Mouse (Mus musculus): Measurements from ENCODE around the gene L3mbtl4. TPM values are rescaled to one million over a fixed set of nuclear protein-coding genes. Genes with fewer than 3 reads are reported as not detected.
A peak's percentile ranks its signal among the peaks of the same experiment; 100 is the strongest.

L3mbtl4 gene
- polyA plus RNA-seq, 1 experiment from 2014 or later: 1.1 TPM

GRCm38 (mm10) chr17:68559698-68560097 is 286.1 kb downstream of the L3mbtl4 start:
- DNase-seq (ENCODE audit: low spot score): no peak
- Histone ChIP-seq H3K4me1 (replicated peaks; ENCODE audit: control insufficient read depth, insufficient read depth, low read length) (no peaks in the 10 kb centered on the region), H3K36me3 (ENCODE audit: control insufficient read depth, insufficient read depth, low read length) (no peaks in the 10 kb centered on the region), H3K4me3 (ENCODE audit: low read depth, low read length) (no peak overlapping the region), H3K27me3 (replicated peaks; ENCODE audit: control insufficient read depth, insufficient read depth, low read length) (no peaks in the 10 kb centered on the region), H3K27ac (ENCODE audit: low read depth) (no peak overlapping the region), H3K4me2 (ENCODE audit: low read length) (no peak overlapping the region), H3K9ac (ENCODE audit: low read length) (no peak overlapping the region), H3K9me3 (ENCODE audit: control insufficient read depth, low read length) (no peaks in the 10 kb centered on the region)
- no peak for ATAC-seq (replicated peaks; ENCODE audit: low FRiP score, low TSS enrichment, low read depth)
- WGBS: 75% methylated on average over 9 of the region's 9 CpGs

- no peak overlapping the region for H3K27ac ChIP-seq (ENCODE audit: low read depth)
- DNase-seq (ENCODE audit: low spot score) (no peak), ATAC-seq (replicated peaks; ENCODE audit: low FRiP score, low TSS enrichment, low read depth) (no peak)
- no peaks in the 10 kb centered on the region for H3K36me3 ChIP-seq (ENCODE audit: control insufficient read depth, insufficient read depth, low read length)
- no peak overlapping the region for H3K4me2 ChIP-seq (ENCODE audit: low read length)
- H3K4me3 ChIP-seq (ENCODE audit: low read depth, low read length): no peak overlapping the region
- 48% methylated on average over 1 of the region's 1 CpGs for WGBS
- no peaks in the 10 kb centered on the region for H3K9me3 ChIP-seq (ENCODE audit: control insufficient read depth, low read length)
- H3K9ac ChIP-seq (ENCODE audit: low read length): no peak overlapping the region
- no peaks in the 10 kb centered on the region for H3K4me1 ChIP-seq (replicated peaks; ENCODE audit: control insufficient read depth, insufficient read depth, low read length)
- H3K27me3 ChIP-seq (replicated peaks; ENCODE audit: control insufficient read depth, insufficient read depth, low read length): no peaks in the 10 kb centered on the region
Measured at GRCm38 (mm10) chr17:68560264-68560663, 286.7 kb downstream of the L3mbtl4 start.

DNA sequence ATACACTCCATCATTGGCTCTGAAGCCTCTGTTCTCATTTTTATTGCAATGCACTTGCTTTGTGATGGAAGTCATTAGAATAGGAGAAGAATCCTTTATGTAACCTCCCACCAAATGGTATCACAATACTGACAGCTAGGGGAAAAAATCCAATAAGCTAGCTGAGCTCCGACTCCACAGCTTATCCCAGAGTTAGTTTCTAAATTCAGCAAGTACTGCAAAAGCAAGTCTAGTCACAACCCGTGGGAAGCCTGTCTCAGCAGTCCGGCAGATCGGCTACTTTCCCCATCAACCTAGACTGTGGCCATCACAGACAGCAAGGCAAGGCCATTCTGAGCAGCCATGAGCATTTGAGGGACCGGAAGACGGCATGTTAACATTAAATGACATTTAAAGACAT is 298.2 kb downstream of the L3mbtl4 start:
- 96% methylated on average over 6 of the region's 6 CpGs for WGBS
- Histone ChIP-seq H3K9me3 (ENCODE audit: control insufficient read depth, low read length) (no peaks in the 10 kb centered on the region), H3K4me3 (ENCODE audit: low read depth, low read length) (no peak overlapping the region), H3K4me1 (replicated peaks; ENCODE audit: control insufficient read depth, insufficient read depth, low read length) (no peaks in the 10 kb centered on the region), H3K27me3 (replicated peaks; ENCODE audit: control insufficient read depth, insufficient read depth, low read length) (no peaks in the 10 kb centered on the region), H3K4me2 (ENCODE audit: low read length) (no peak overlapping the region), H3K27ac (ENCODE audit: low read depth) (no peak overlapping the region), H3K9ac (ENCODE audit: low read length) (no peak overlapping the region), H3K36me3 (ENCODE audit: control insufficient read depth, insufficient read depth, low read length) (no peaks in the 10 kb centered on the region)
- no peak for ATAC-seq (replicated peaks; ENCODE audit: low FRiP score, low TSS enrichment, low read depth)
- no peak for DNase-seq (ENCODE audit: low spot score)

DNA sequence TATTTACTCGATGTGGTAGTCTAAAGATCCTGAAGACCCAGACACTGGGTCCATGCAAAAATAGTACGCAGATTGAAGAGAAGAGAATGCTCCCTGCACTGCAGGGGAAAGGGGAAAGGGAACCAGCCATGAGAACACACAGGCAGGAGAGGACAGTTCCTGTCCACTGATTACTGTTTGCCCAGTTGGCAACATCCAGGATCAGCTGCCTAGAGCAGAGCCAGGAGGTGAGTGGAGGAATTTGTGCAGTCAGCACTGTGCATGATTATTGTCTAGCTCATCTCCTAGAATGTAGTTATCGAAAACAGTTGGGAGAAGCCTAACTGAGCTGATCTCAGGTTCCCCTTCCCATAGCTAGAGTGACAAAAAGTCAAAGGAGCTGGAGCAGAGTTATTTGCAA is 311.6 kb downstream of the L3mbtl4 start:
- DNase-seq (ENCODE audit: low spot score): no peak

GRCm38 (mm10) chr17:68591619-68592018 is 318.0 kb downstream of the L3mbtl4 start:
- 78% methylated on average over 4 of the region's 4 CpGs for WGBS
- Histone ChIP-seq H3K27ac (ENCODE audit: low read depth) (no peak overlapping the region), H3K36me3 (ENCODE audit: control insufficient read depth, insufficient read depth, low read length) (no peaks in the 10 kb centered on the region), H3K9ac (ENCODE audit: low read length) (no peak overlapping the region), H3K4me1 (replicated peaks; ENCODE audit: control insufficient read depth, insufficient read depth, low read length) (no peaks in the 10 kb centered on the region), H3K9me3 (ENCODE audit: control insufficient read depth, low read length) (no peaks in the 10 kb centered on the region), H3K4me2 (ENCODE audit: low read length) (no peak overlapping the region), H3K4me3 (ENCODE audit: low read depth, low read length) (no peak overlapping the region), H3K27me3 (replicated peaks; ENCODE audit: control insufficient read depth, insufficient read depth, low read length) (no peaks in the 10 kb centered on the region)
- ATAC-seq (replicated peaks; ENCODE audit: low FRiP score, low TSS enrichment, low read depth) (no peak), DNase-seq (ENCODE audit: low spot score) (no peak)

More for the DNA sequence above, 311.6 kb downstream of the L3mbtl4 start:
- H3K4me2 ChIP-seq (ENCODE audit: low read length): no peak overlapping the region
- ATAC-seq (replicated peaks; ENCODE audit: low FRiP score, low TSS enrichment, low read depth): no peak
- no peaks in the 10 kb centered on the region for H3K9me3 ChIP-seq (ENCODE audit: control insufficient read depth, low read length)
- H3K27me3 ChIP-seq (replicated peaks; ENCODE audit: control insufficient read depth, insufficient read depth, low read length): no peaks in the 10 kb centered on the region
- H3K4me3 ChIP-seq (ENCODE audit: low read depth, low read length): no peak overlapping the region
- WGBS: 89% methylated on average over 3 of the region's 3 CpGs
- no peaks in the 10 kb centered on the region for H3K4me1 ChIP-seq (replicated peaks; ENCODE audit: control insufficient read depth, insufficient read depth, low read length)
- no peaks in the 10 kb centered on the region for H3K36me3 ChIP-seq (ENCODE audit: control insufficient read depth, insufficient read depth, low read length)
- no peak overlapping the region for H3K27ac ChIP-seq (ENCODE audit: low read depth)
- no peak overlapping the region for H3K9ac ChIP-seq (ENCODE audit: low read length)

DNA sequence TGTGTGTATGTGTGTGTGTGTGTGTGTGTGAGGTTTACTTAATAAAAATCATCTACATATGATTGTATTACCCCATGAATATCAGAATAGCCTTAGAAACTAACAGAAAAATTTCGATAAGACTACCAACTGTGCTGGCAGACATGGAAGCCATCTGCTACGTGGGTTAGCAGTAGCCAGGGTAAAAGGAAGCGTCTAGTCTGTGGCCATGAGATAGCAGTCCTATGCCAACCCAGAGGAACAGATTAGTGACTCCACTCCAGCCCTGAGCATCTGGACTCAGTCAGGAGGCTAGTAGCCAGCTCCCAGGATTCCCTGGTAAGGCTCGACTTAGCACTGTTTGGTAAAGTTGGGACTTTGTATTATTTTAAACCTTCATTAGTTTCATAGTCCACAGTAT is 329.1 kb downstream of the L3mbtl4 start:
- Histone ChIP-seq H3K27me3 (replicated peaks; ENCODE audit: control insufficient read depth, insufficient read depth, low read length) (no peaks in the 10 kb centered on the region), H3K36me3 (ENCODE audit: control insufficient read depth, insufficient read depth, low read length) (no peaks in the 10 kb centered on the region), H3K27ac (ENCODE audit: low read depth) (no peak overlapping the region), H3K4me1 (replicated peaks; ENCODE audit: control insufficient read depth, insufficient read depth, low read length) (no peaks in the 10 kb centered on the region), H3K9ac (ENCODE audit: low read length) (no peak overlapping the region), H3K4me2 (ENCODE audit: low read length) (no peak overlapping the region), H3K4me3 (ENCODE audit: low read depth, low read length) (no peak overlapping the region), H3K9me3 (ENCODE audit: control insufficient read depth, low read length) (no peaks in the 10 kb centered on the region)
- DNase-seq (ENCODE audit: low spot score): no peak
- ATAC-seq (replicated peaks; ENCODE audit: low FRiP score, low TSS enrichment, low read depth): no peak
- WGBS: 72% methylated on average over 4 of the region's 4 CpGs

DNA sequence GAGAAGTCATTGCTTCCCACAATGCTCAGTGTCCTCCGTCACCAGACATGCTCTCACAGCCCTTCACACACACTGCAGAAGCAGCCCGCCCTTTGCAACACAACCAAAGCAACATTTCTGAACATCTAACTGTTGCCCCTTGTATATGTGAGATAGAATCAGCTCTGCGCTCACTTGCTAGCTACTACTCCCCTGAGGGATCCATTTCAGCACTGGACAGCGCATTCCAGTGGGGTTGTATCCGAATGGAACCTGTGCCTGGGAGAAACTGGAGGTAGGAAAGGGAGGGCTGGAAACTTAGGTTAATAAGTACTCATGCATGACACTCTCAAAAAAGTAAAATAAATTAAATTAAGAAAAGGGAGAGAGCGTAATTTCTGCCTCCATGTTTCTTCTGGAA is 334.1 kb downstream of the L3mbtl4 start:
- peak; percentile 89 for DNase-seq (ENCODE audit: low spot score)
- no peak overlapping the region for H3K9ac ChIP-seq (ENCODE audit: low read length)
- H3K4me1 ChIP-seq (replicated peaks; ENCODE audit: control insufficient read depth, insufficient read depth, low read length): no peaks in the 10 kb centered on the region
- no peak for ATAC-seq (replicated peaks; ENCODE audit: low FRiP score, low TSS enrichment, low read depth)
- no peaks in the 10 kb centered on the region for H3K27me3 ChIP-seq (replicated peaks; ENCODE audit: control insufficient read depth, insufficient read depth, low read length)
- no peak overlapping the region for H3K4me2 ChIP-seq (ENCODE audit: low read length)
- no peak overlapping the region for H3K4me3 ChIP-seq (ENCODE audit: low read depth, low read length)
- no peaks in the 10 kb centered on the region for H3K9me3 ChIP-seq (ENCODE audit: control insufficient read depth, low read length)
- H3K27ac ChIP-seq (ENCODE audit: low read depth): no peak overlapping the region
- H3K36me3 ChIP-seq (ENCODE audit: control insufficient read depth, insufficient read depth, low read length): no peaks in the 10 kb centered on the region
- WGBS: 48% methylated on average over 6 of the region's 6 CpGs

DNA sequence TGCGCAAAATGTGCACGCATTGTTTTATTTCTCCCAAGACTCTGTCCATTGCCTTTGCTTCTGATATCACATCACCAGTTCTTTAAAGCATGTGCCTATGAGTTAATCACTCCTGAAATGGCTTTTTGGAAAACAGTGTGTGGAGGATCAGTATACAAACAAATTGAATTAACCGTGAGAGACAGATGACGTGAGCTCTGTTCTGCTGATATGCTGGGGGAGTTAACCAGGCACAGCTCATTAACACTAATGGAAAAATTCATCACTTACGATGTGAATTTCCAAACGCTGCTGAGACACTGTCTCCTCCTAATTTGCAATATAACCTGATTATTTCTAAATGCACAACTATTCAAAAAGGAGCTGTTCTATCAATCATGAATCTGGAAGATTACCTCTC is 337.6 kb downstream of the L3mbtl4 start:
- DNase-seq (ENCODE audit: low spot score) (no peak), ATAC-seq (replicated peaks; ENCODE audit: low FRiP score, low TSS enrichment, low read depth) (no peak)
- Histone ChIP-seq H3K9me3 (ENCODE audit: control insufficient read depth, low read length) (no peaks in the 10 kb centered on the region), H3K4me1 (replicated peaks; ENCODE audit: control insufficient read depth, insufficient read depth, low read length) (no peaks in the 10 kb centered on the region), H3K4me2 (ENCODE audit: low read length) (no peak overlapping the region), H3K27ac (ENCODE audit: low read depth) (no peak overlapping the region), H3K36me3 (ENCODE audit: control insufficient read depth, insufficient read depth, low read length) (no peaks in the 10 kb centered on the region), H3K9ac (ENCODE audit: low read length) (no peak overlapping the region), H3K4me3 (ENCODE audit: low read depth, low read length) (no peak overlapping the region), H3K27me3 (replicated peaks; ENCODE audit: control insufficient read depth, insufficient read depth, low read length) (no peaks in the 10 kb centered on the region)
- WGBS: 75% methylated on average over 6 of the region's 6 CpGs

- Histone ChIP-seq H3K4me2 (ENCODE audit: low read length) (no peak overlapping the region), H3K4me3 (ENCODE audit: low read depth, low read length) (no peak overlapping the region), H3K9me3 (ENCODE audit: control insufficient read depth, low read length) (no peaks in the 10 kb centered on the region), H3K27ac (ENCODE audit: low read depth) (no peak overlapping the region), H3K36me3 (ENCODE audit: control insufficient read depth, insufficient read depth, low read length) (no peaks in the 10 kb centered on the region), H3K9ac (ENCODE audit: low read length) (no peak overlapping the region), H3K4me1 (replicated peaks; ENCODE audit: control insufficient read depth, insufficient read depth, low read length) (no peaks in the 10 kb centered on the region), H3K27me3 (replicated peaks; ENCODE audit: control insufficient read depth, insufficient read depth, low read length) (no peaks in the 10 kb centered on the region)
- ATAC-seq (replicated peaks; ENCODE audit: low FRiP score, low TSS enrichment, low read depth) (no peak), DNase-seq (ENCODE audit: low spot score) (no peak)
- WGBS: 71% methylated on average over 4 of the region's 4 CpGs
Measured at GRCm38 (mm10) chr17:68625281-68625680, 351.7 kb downstream of the L3mbtl4 start.
